Mouse (Mus musculus) thymus, postnatal 0 days (tissue): ENCODE results near the gene Gm17124. TPM values are rescaled to one million over a fixed set of nuclear protein-coding genes. Genes with fewer than 3 reads are reported as not detected.
"Not testable (repeated sequence)": the region's sequence is repeated elsewhere in the genome, so short reads cannot be mapped to it uniquely, and the experiment has no call there.

Source experiments
- DNase-seq: peaks from one replicate; pipeline ENCODE4 v3.0.0-alpha.2; 2015; ENCODE audit warnings: low spot score
- microRNA-seq: library from miRNA; unstranded; fragments of <30 nt; microRNA quantifications from one replicate; pipeline ENCODE4, GENCODE M21; 2016; ENCODE audit warnings: borderline number of aligned reads
- polyA plus RNA-seq: library from polyadenylated mRNA; unstranded; fragments of >200 nt; fragmentation: Nextera tagmentation; extraction: Ambion mirVana; gene quantifications from 2 replicates; pipeline ENCODE4 v1.2.1, GENCODE M21; 2015

Gm17124 gene
- not detected in 2 replicates for polyA plus RNA-seq

DNA sequence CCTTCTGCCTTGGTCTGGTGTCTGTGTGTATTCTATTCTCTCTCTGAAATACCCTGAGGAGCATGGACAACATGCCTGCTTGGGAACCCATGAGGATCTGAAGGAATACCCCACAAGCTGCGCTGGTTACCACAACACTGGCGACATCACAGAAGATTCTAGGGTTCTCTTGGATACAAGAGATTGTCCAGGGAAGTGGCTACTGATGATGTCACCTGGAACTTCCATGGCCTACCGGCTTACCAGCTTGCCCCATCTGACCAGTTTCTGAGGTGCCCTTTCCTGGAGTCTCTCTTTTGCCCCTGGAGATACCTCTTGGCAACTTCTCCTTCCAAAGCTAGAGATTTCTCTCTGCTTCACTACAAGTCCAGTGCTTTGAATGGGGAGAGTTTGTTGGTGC, at the start of gene Gm17124:
Gene Gm17124, minus strand, starts transcription at position 101 of the 400 bp plus-strand sequence.
- not testable (repeated sequence) for DNase-seq

DNA sequence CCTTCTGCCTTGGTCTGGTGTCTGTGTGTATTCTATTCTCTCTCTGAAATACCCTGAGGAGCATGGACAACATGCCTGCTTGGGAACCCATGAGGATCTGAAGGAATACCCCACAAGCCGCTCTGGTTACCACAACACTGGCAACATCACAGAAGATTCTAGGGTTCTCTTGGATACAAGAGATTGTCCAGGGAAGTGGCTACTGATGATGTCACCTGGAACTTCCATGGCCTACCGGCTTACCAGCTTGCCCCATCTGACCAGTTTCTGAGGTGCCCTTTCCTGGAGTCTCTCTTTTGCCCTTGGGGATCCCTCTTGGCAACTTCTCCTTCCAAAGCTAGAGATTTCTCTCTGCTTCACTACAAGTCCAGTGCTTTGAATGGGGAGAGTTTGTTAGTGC, 42.1 kb upstream of the Gm17124 start, which contains the start of gene Gm3633:
Gene Gm3633, minus strand, starts transcription at position 101 of the 400 bp plus-strand sequence.
- not testable (repeated sequence) for DNase-seq

Small RNA genes lying within 50 kb of the gene (microRNA-seq; reads per million reads assigned to microRNA genes)
- gene Gm23620 (not detected), gene Gm25228 (not detected)

Other genes starting within 250 kb of the Gm17124 start
- gene Gm8005, start 160.2 kb downstream of the Gm17124 start, polyA plus RNA-seq, result not detected in 2 replicates
- gene Gm8011, start 136.0 kb downstream of the Gm17124 start, polyA plus RNA-seq, result not detected in 2 replicates
- gene Gm8020, start 97.5 kb downstream of the Gm17124 start, polyA plus RNA-seq, result not detected in 2 replicates
- not detected in 2 replicates for gene Gm8024, start 75.6 kb downstream of the Gm17124 start, polyA plus RNA-seq
- gene Gm3633, start 42.0 kb upstream of the Gm17124 start, polyA plus RNA-seq, result not detected in 2 replicates
- not detected in 2 replicates for gene Gm10378, start 56.1 kb upstream of the Gm17124 start, polyA plus RNA-seq
- gene Gm3015, start 168.9 kb upstream of the Gm17124 start, polyA plus RNA-seq, result not detected in 2 replicates
- not detected in 2 replicates for gene Gm10377, start 198.1 kb upstream of the Gm17124 start, polyA plus RNA-seq